Mouse (Mus musculus): ENCODE data around the gene Apoc3.

DNA sequence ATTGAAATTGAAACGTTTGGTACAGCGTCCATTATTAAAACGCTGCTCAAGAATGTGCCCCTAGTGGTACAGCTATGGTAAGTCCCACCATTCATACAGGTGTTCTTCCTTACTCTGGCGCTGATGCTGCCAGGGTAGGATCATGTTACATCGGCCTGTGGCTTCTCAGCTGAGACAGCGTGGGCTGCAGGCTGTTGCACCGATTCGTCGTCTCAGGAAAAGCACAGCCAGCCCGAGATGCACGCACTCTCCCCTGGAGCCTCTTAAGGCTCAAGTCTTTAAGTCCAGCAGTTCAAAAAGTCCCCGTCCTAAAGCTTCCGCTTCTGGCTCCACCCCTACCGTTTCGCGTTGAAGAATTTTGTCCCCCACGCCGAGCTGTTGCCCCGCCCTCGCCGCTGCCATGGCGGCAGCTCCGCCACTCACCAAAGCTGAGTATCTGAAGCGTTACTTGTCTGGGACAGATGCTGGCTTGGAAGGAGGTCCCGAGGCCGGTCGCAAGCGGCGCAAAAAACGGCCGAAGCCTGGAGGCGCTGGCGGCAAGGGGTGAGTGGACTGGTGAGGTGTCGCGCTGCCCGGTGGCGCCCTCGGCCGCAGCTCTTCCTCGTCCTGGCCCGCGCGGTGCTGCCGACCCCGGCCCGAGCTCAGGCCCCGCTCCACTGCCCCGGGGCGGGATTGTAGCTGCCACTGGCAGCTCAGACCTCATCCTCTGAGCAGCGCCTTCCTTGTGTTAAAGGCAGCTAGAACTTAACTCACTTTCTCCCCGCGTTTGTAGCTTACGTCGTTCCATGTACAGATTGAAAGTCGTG, 47.4 kb upstream of the Apoc3 start, which contains the start of gene Bud13:
- TF ChIP-seq CTCF (IDR thresholded peaks at IDR 0.05; ENCODE audit: low read depth) (peak; percentile 53), EP300 (IDR thresholded peaks at IDR 0.05; ENCODE audit: low read depth) (no peak)

Measured in heart, postnatal 0 days (tissue).